Comparison of ENCODE assay signal across 23 mouse cellular contexts in the genomic region with DNA sequence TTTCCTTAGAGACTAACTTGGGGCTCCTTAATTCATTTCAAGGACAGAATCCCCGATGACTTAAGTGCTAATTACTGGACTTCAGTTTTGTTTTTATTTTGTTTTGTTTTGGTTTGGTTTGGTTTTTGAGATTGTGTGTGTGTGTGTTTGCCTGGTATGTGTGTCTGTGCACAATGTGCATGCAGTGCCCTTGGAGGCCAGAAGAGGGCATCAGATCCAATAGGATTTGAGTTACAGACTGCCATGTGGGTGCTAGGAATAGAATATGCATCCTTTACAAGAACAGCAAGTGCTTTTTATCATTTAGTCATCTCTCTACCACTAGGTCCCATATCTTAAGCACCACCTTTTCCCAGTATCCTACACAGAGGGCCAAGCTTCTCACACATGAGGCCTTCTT. TPM values are rescaled to one million over a fixed set of nuclear protein-coding genes. Genes with fewer than 3 reads are reported as not detected.
DNase-seq lines count a peak whose midpoint lies in the region; ATAC-seq and TF ChIP-seq lines count a peak whose summit lies in the region.
"Had no signal": no experiment of that assay in that cellular context is flagged by ENCODE, and none has a peak within 500 bp of the region (broad histone marks: within the 10 kb centered on the region; RNA-seq: fewer than 3 reads in every experiment).

No protein-coding gene starts in this region.

- no peak overlapping the region for H3K4me3 ChIP-seq in heart, adult 2 months
- H3K4me3 ChIP-seq in left cerebral cortex, adult 2 months: no peak overlapping the region
- no peak overlapping the region for H3K4me3 ChIP-seq in CH12.LX (replicated peaks in 1 of 3; ENCODE audit: low read depth in 2 of 3, low read length in 2 of 3, poor library complexity in 1 of 3)
- H3K4me3 ChIP-seq: forebrain, embryonic 10.5 days; heart, embryonic 15.5 days; hindbrain, embryonic 15.5 days; intestine, embryonic 15.5 days; limb, embryonic 13.5 days; neural tube, embryonic 12.5 days had no signal

- H3K27ac ChIP-seq in heart, adult 2 months: no peak overlapping the region
- H3K27ac ChIP-seq in left cerebral cortex, adult 2 months: no peak overlapping the region
- no peak overlapping the region for H3K27ac ChIP-seq in CH12.LX (ENCODE audit: insufficient read depth, low read depth)
- H3K27ac ChIP-seq: forebrain, embryonic 10.5 days; heart, embryonic 15.5 days; hindbrain, embryonic 15.5 days; intestine, embryonic 15.5 days; limb, embryonic 13.5 days; neural tube, embryonic 12.5 days had no signal

- TF ChIP-seq EP300 in heart, adult 2 months (IDR thresholded peaks at IDR 0.05; ENCODE audit: insufficient read depth, low read depth, low read length): no peak
- no peak for TF ChIP-seq EP300 in CH12.LX (IDR thresholded peaks at IDR 0.05; ENCODE audit: low read length)

- no peak for TF ChIP-seq POLR2A in heart, adult 2 months (IDR thresholded peaks at IDR 0.05; ENCODE audit: insufficient read depth, low read depth, low read length)
- TF ChIP-seq POLR2A in CH12.LX (IDR thresholded peaks at IDR 0.05; ENCODE audit: low read depth, low read length): no peak

- H3K36me3 ChIP-seq in heart, adult 2 months (ENCODE audit: control insufficient read depth, insufficient read depth, low read length): no peaks in the 10 kb centered on the region
- no peaks in the 10 kb centered on the region for H3K36me3 ChIP-seq in CH12.LX (replicated peaks in 1 of 2; ENCODE audit: control insufficient read depth in 1 of 2, insufficient read depth in 1 of 2, low read length in 1 of 2)
- H3K36me3 ChIP-seq: forebrain, embryonic 10.5 days; heart, embryonic 15.5 days; hindbrain, embryonic 15.5 days; intestine, embryonic 15.5 days; limb, embryonic 13.5 days; neural tube, embryonic 12.5 days had no signal

- POLR2A ChIA-PET in Patski (lab: Charles Lee): no interaction called here

- intact Hi-C loops in heart, adult 2 months (cut with DNase I): no loop called here
- intact Hi-C loops in heart, postnatal 36 days (cut with DNase I): no loop called here
- intact Hi-C loops in left cerebral cortex, adult 2 months (cut with DNase I): no loop called here
- intact Hi-C loops in left cerebral cortex, postnatal 25 days (cut with DNase I): no loop called here

- DNase-seq in heart, adult 2 months: no peak
- no peak for DNase-seq in heart, postnatal 36 days
- no peak for DNase-seq in left cerebral cortex, adult 2 months (ENCODE audit: extremely low spot score in 1 of 2, low spot score in 2 of 2)
- DNase-seq in left cerebral cortex, postnatal 25 days (ENCODE audit: low spot score in 2 of 2): no peak
- no peak for DNase-seq in CH12.LX (ENCODE audit: extremely low read depth)
- no peak for DNase-seq in Patski (ENCODE audit: low read depth, low spot score)
- no peak for DNase-seq in natural killer cell, adult 2 months (ENCODE audit: low spot score in 2 of 2)
- DNase-seq in cerebellum, postnatal 36 days: no peak
- DNase-seq: adrenal gland, postnatal 36 days; cerebellum, postnatal 10 days; gastrocnemius, postnatal 25 days; heart, postnatal 4 days; lung, adult 18-20 months; lung, postnatal 4 days; midbrain, embryonic 14.5 days; right cerebral cortex, postnatal 14 days had no signal

- no peak for TF ChIP-seq RAD21 in CH12.LX (IDR thresholded peaks at IDR 0.05; ENCODE audit: low read depth, low read length)

- no peak for ATAC-seq in Patski
- ATAC-seq: forebrain, embryonic 16.5 days; intestine, embryonic 15.5 days had no signal

- no peak overlapping the region for H3K9ac ChIP-seq in heart, adult 2 months (ENCODE audit: low read depth, low read length)
- H3K9ac ChIP-seq in CH12.LX (ENCODE audit: insufficient read depth, low read depth): no peak overlapping the region
- H3K9ac ChIP-seq: heart, embryonic 15.5 days; hindbrain, embryonic 15.5 days; intestine, embryonic 15.5 days; limb, embryonic 13.5 days; neural tube, embryonic 12.5 days had no signal

- H3K9me3 ChIP-seq in CH12.LX (replicated peaks; ENCODE audit: low read length): peaks cover 2% of the 10 kb centered on the region
- H3K9me3 ChIP-seq: forebrain, embryonic 10.5 days; heart, embryonic 15.5 days; hindbrain, embryonic 15.5 days; intestine, embryonic 15.5 days; neural tube, embryonic 12.5 days had no signal

- no peak overlapping the region for H3K4me2 ChIP-seq in CH12.LX (ENCODE audit: insufficient read depth, low read depth, poor library complexity, severe bottlenecking)
- H3K4me2 ChIP-seq: heart, embryonic 15.5 days; hindbrain, embryonic 15.5 days; intestine, embryonic 15.5 days; limb, embryonic 13.5 days; neural tube, embryonic 12.5 days had no signal

- dilution Hi-C loops in CH12.LX (cut with MboI; ENCODE audit: extremely low pct_ligation_motif_present, extremely low pct_unique_long_range_greater_than_20kb, low sequenced_read_pairs): no loop called here

- TF ChIP-seq CTCF in heart, adult 2 months (IDR thresholded peaks at IDR 0.05): 0 out of 2 replicates have a peak, but pooled peaks have one; percentile 4
- peak; percentile 6 for TF ChIP-seq CTCF in left cerebral cortex, adult 2 months (IDR thresholded peaks at IDR 0.05)
- peak; percentile 45 to 51; a peak in 3 of 4 replicates for TF ChIP-seq CTCF in CH12.LX (conservative IDR thresholded peaks at IDR 0.05 in 1 of 2, IDR thresholded peaks at IDR 0.05 in 1 of 2; ENCODE audit: low read depth in 2 of 2, low read length in 2 of 2)
- TF ChIP-seq CTCF in Patski (IDR thresholded peaks at IDR 0.05): peak; percentile 53

- no peaks in the 10 kb centered on the region for H3K79me2 ChIP-seq in heart, adult 2 months (replicated peaks; ENCODE audit: control insufficient read depth, insufficient read depth, low read length)
- 0 out of 2 replicates have a peak, but pooled peaks cover 2% of the 10 kb centered on the region for H3K79me2 ChIP-seq in CH12.LX (replicated peaks; ENCODE audit: control insufficient read depth, extremely low read depth, insufficient read depth, poor library complexity, severe bottlenecking)

- peaks cover 1% of the 10 kb centered on the region; the same call in 1 of the 2 replicates for H3K4me1 ChIP-seq in heart, adult 2 months (ENCODE audit: control insufficient read depth, insufficient read depth, low read length)
- peaks cover 7 to 23% of the 10 kb centered on the region in 2 experiments; a peak in 3 of 4 replicates for H3K4me1 ChIP-seq in CH12.LX (ENCODE audit: control insufficient read depth in 1 of 2, insufficient read depth in 2 of 2)
- H3K4me1 ChIP-seq: hindbrain, embryonic 15.5 days; intestine, embryonic 15.5 days; limb, embryonic 13.5 days; neural tube, embryonic 12.5 days had no signal

- CTCF ChIA-PET in Patski (lab: Charles Lee): interaction anchor here (2.5 kb wide), 1 partner anchor 9 kb away, joined by 9 read pairs; no protein-coding TSS in a partner anchor

- H3K27me3 ChIP-seq in heart, adult 2 months (ENCODE audit: control insufficient read depth, insufficient read depth, low read length): no peaks in the 10 kb centered on the region
- H3K27me3 ChIP-seq in CH12.LX (replicated peaks) (no peaks in the 10 kb centered on the region), Patski (no peaks in the 10 kb centered on the region)
- H3K27me3 ChIP-seq: heart, embryonic 15.5 days; hindbrain, embryonic 15.5 days; intestine, embryonic 15.5 days; limb, embryonic 13.5 days; neural tube, embryonic 12.5 days had no signal

- in situ Hi-C loops in CH12.LX (cut with MboI; ENCODE audit: low pct_ligation_motif_present, low pct_unique_long_range_greater_than_20kb, low sequenced_read_pairs): no loop called here
- in situ Hi-C loops in Patski (cut with MboI; ENCODE audit: low pct_unique_long_range_greater_than_20kb): no loop called here

- WGBS in heart, adult 2 months: 95% methylated on average over 1 of the region's 1 CpGs

TF ChIP-seq in CH12.LX, 34 proteins besides CTCF, POLR2A, EP300 and RAD21:
- 0 out of 2 replicates have a peak, but pooled peaks have one; percentile 17 for TF ChIP-seq TCF12 (IDR thresholded peaks at IDR 0.05; ENCODE audit: low read depth, low read length)
- no peak for TF ChIP-seq USF1 (IDR thresholded peaks at IDR 0.05; ENCODE audit: low read depth, low read length)

RNA-seq across cellular contexts. Expression of gene Traf3ip1, which starts 15.5 kb away (rescaled TPM):
- total RNA-seq in heart, adult 2 months (2021): 1 to 10 TPM; 5.0 to 5.1 TPM
- polyA plus RNA-seq in heart, adult 2 months (2012; rRNA removed): 5.0 and 5.3 TPM in 2 replicates
- 1 to 10 TPM; 4.6 to 5.4 TPM for total RNA-seq in heart, postnatal 36 days (2021)
- total RNA-seq in left cerebral cortex, adult 2 months (2021): 10 to 100 TPM; 15.8 to 16.5 TPM
- total RNA-seq in left cerebral cortex, postnatal 25 days (2021): 10 to 100 TPM; 15.5 to 15.8 TPM
- total RNA-seq in CH12.LX (2012; rRNA removed) (5.0 and 5.5 TPM in 2 replicates), CH12.LX (2014; rRNA removed) (5.1 and 5.9 TPM in 2 replicates)
- polyA plus RNA-seq in CH12.LX (2012; ENCODE audit: insufficient read length, low read depth) (7.5 and 10.0 TPM in 2 replicates), Patski (2021) (19.0 TPM)

RNA-seq across cellular contexts. Expression of gene Per2, which starts 19.8 kb away (rescaled TPM):
- 10 to 100 TPM in 1 of 2 experiments, 1 to 10 TPM in 1; 3.8 to 13.8 TPM for total RNA-seq in heart, adult 2 months (2021)
- 5.3 and 6.3 TPM in 2 replicates for polyA plus RNA-seq in heart, adult 2 months (2012; rRNA removed)
- total RNA-seq in heart, postnatal 36 days (2021): 10 to 100 TPM in 1 of 2 experiments, 1 to 10 TPM in 1; 7.9 to 13.5 TPM
- total RNA-seq in left cerebral cortex, adult 2 months (2021): 10 to 100 TPM; 24.8 to 54.6 TPM
- 10 to 100 TPM; 25.3 to 30.0 TPM for total RNA-seq in left cerebral cortex, postnatal 25 days (2021)
- total RNA-seq in CH12.LX (2012; rRNA removed): 4.2 and 4.7 TPM in 2 replicates
- 2.7 and 2.8 TPM in 2 replicates for total RNA-seq in CH12.LX (2014; rRNA removed)
- polyA plus RNA-seq in CH12.LX (2012; ENCODE audit: insufficient read length, low read depth): 5.2 and 5.8 TPM in 2 replicates
- polyA plus RNA-seq in Patski (2021): 9.7 TPM
